Mouse (Mus musculus) E14TG2a.4 (cell line): Measurements from ENCODE around the gene Rhbdd2.

Source experiments
- CTCF ChIP-seq: conservative IDR thresholded peaks from 2 replicates; pipeline ENCODE4 v1.5.1; 2014; ENCODE audit warnings: low read length
- NANOG ChIP-seq: IDR thresholded peaks from 2 replicates; pipeline ENCODE4 v1.6.1; 2014; ENCODE audit warnings: borderline replicate concordance, low read length, mixed read lengths

GRCm38 (mm10) chr5:135607581-135607980 lies 24.8 kb upstream of the Rhbdd2 start:
- no peak for TF ChIP-seq CTCF
- TF ChIP-seq NANOG, result no peak
